Mouse (Mus musculus) heart, postnatal 10 days (tissue): Measurements from ENCODE around the gene Nr2e3. TPM values are rescaled to one million over a fixed set of nuclear protein-coding genes. Genes with fewer than 3 reads are reported as not detected.
"Not testable (repeated sequence)": the region's sequence is repeated elsewhere in the genome, so short reads cannot be mapped to it uniquely, and the experiment has no call there.

Experiments
- DNase-seq, 2 experiments: peaks; one replicate each; pipeline ENCODE4 v3.0.0; 2021
- intact Hi-C: fragments of 180-260 bp; cut with DNase I; formaldehyde crosslinking; loops from one replicate; pipeline ENCODE4 v1.15.1; 2025
- total RNA-seq, 2 experiments: library from RNA; stranded (reverse); gene quantifications; 2 replicates each; pipeline ENCODE4 v1.2.3; 2021

The Nr2e3 gene
- total RNA-seq, 2 experiments from 2014 or later, result not detected

GRCm38 (mm10) chr9:59951001-59951750, 9.3 kb downstream of the Nr2e3 start:
- intact Hi-C loops, result no loop called here
- DNase-seq, result no peak

GRCm38 (mm10) chr9:59949981-59950380, 10.5 kb downstream of the Nr2e3 start:
- no peak for DNase-seq
- intact Hi-C loops, result no loop called here

- intact Hi-C loops, result no loop called here
- DNase-seq, result no peak
Measured at GRCm38 (mm10) chr9:59949511-59949910, 10.9 kb downstream of the Nr2e3 start.

- intact Hi-C loops, result no loop called here
- no peak for DNase-seq
Measured at GRCm38 (mm10) chr9:59948691-59949250, 11.7 kb downstream of the Nr2e3 start.

GRCm38 (mm10) chr9:59948226-59948625, 12.2 kb downstream of the Nr2e3 start:
- no peak for DNase-seq
- intact Hi-C loops, result no loop called here

- intact Hi-C loops, result no loop called here
- DNase-seq, result no peak
Measured at GRCm38 (mm10) chr9:59947271-59947670, 13.2 kb downstream of the Nr2e3 start.

GRCm38 (mm10) chr9:59945241-59945640, 15.2 kb downstream of the Nr2e3 start:
- no peak for DNase-seq
- intact Hi-C loops, result no loop called here

- intact Hi-C loops, result no loop called here
- DNase-seq, result no peak
Measured at GRCm38 (mm10) chr9:59943826-59944225, 16.6 kb downstream of the Nr2e3 start.

GRCm38 (mm10) chr9:59942501-59943085, 17.9 kb downstream of the Nr2e3 start:
- intact Hi-C loops, result no loop called here
- DNase-seq, result no peak

- intact Hi-C loops, result no loop called here
- DNase-seq, result no peak
Measured at GRCm38 (mm10) chr9:59941885-59942350, 18.5 kb downstream of the Nr2e3 start.

- DNase-seq, result no peak
- intact Hi-C loops, result no loop called here
Measured at GRCm38 (mm10) chr9:59940913-59941884, 19.3 kb downstream of the Nr2e3 start.

- no peak for DNase-seq
- intact Hi-C loops, result no loop called here
Measured at GRCm38 (mm10) chr9:59939691-59940090, 20.8 kb downstream of the Nr2e3 start.

- intact Hi-C loops, result no loop called here
- DNase-seq, result no peak
Measured at GRCm38 (mm10) chr9:59938529-59938928, 21.9 kb downstream of the Nr2e3 start.

GRCm38 (mm10) chr9:59935866-59936265, 24.6 kb downstream of the Nr2e3 start:
- intact Hi-C loops, DNase-seq: not testable (repeated sequence)

GRCm38 (mm10) chr9:59930248-59930647, 30.2 kb downstream of the Nr2e3 start:
- no peak for DNase-seq
- intact Hi-C loops, result no loop called here

- intact Hi-C loops, result no loop called here
- no peak for DNase-seq
Measured at GRCm38 (mm10) chr9:59914761-59915160, 45.7 kb downstream of the Nr2e3 start.

GRCm38 (mm10) chr9:59903382-59903781, 57.1 kb downstream of the Nr2e3 start:
- intact Hi-C loops, result no loop called here
- no peak for DNase-seq
